Mouse (Mus musculus): ENCODE data around the gene 7420426K07Rik.

The 7420426K07Rik gene

GRCm38 (mm10) chr9:98902819-98903218 lies at the start of gene 7420426K07Rik:
Gene 7420426K07Rik (plus strand): TSS chr9:98903119.
- DNase-seq (ENCODE audit: low spot score in 2 of 2): no peak

- DNase-seq (ENCODE audit: low spot score in 2 of 2): no peak
Observed at GRCm38 (mm10) chr9:98856210-98856609, 46.7 kb upstream of the 7420426K07Rik start, which contains the start of gene Prr23a2. Gene Prr23a2 (plus strand): TSS chr9:98856494.

GRCm38 (mm10) chr9:98863463-98863862 lies 39.5 kb upstream of the 7420426K07Rik start:
- no peak for DNase-seq (ENCODE audit: low spot score in 2 of 2)

GRCm38 (mm10) chr9:98864571-98864970 lies 38.3 kb upstream of the 7420426K07Rik start, which contains the start of gene Prr23a3:
Gene Prr23a3 (plus strand): TSS chr9:98864767.
- no peak for DNase-seq (ENCODE audit: low spot score in 2 of 2)

- DNase-seq (ENCODE audit: low spot score in 2 of 2): no peak
Observed at GRCm38 (mm10) chr9:98901486-98901885, 1.4 kb upstream of the 7420426K07Rik start.

GRCm38 (mm10) chr9:98920629-98921523 lies 18.0 kb downstream of the 7420426K07Rik start:
- no peak for DNase-seq (ENCODE audit: low spot score in 2 of 2)

- no peak for DNase-seq (ENCODE audit: low spot score in 2 of 2)
Observed at GRCm38 (mm10) chr9:98923119-98923518, 20.2 kb downstream of the 7420426K07Rik start.

GRCm38 (mm10) chr9:98924183-98924582 lies 21.3 kb downstream of the 7420426K07Rik start:
- no peak for DNase-seq (ENCODE audit: low spot score in 2 of 2)

GRCm38 (mm10) chr9:98929496-98929895 lies 26.6 kb downstream of the 7420426K07Rik start:
- no peak for DNase-seq (ENCODE audit: low spot score in 2 of 2)

GRCm38 (mm10) chr9:98932931-98933330 lies 30.0 kb downstream of the 7420426K07Rik start:
- no peak for DNase-seq (ENCODE audit: low spot score in 2 of 2)

- no peak for DNase-seq (ENCODE audit: low spot score in 2 of 2)
Observed at GRCm38 (mm10) chr9:98935190-98935909, 32.4 kb downstream of the 7420426K07Rik start.

- no peak for DNase-seq (ENCODE audit: low spot score in 2 of 2)
Observed at GRCm38 (mm10) chr9:98939290-98939689, 36.4 kb downstream of the 7420426K07Rik start.

GRCm38 (mm10) chr9:98952171-98953050 lies 49.5 kb downstream of the 7420426K07Rik start:
- DNase-seq (ENCODE audit: low spot score in 2 of 2): no peak

- no peak for DNase-seq (ENCODE audit: low spot score in 2 of 2)
Observed at GRCm38 (mm10) chr9:98953291-98953690, 50.4 kb downstream of the 7420426K07Rik start.

GRCm38 (mm10) chr9:98953830-98954229 lies 50.9 kb downstream of the 7420426K07Rik start:
- no peak for DNase-seq (ENCODE audit: low spot score in 2 of 2)

All from urinary bladder, adult 18-20 months (tissue).